Mouse (Mus musculus): ENCODE results near the gene Malrd1.
"Not testable (repeated sequence)": the region's sequence is repeated elsewhere in the genome, so short reads cannot be mapped to it uniquely, and the experiment has no call there.

Malrd1 gene

GRCm38 (mm10) chr2:15526241-15526924 is at the start of gene Malrd1:
Gene Malrd1, plus strand, starts transcription at chr2:15526479.
- no peak for DNase-seq (ENCODE audit: low spot score)

GRCm38 (mm10) chr2:15538643-15539042 is 12.4 kb downstream of the Malrd1 start:
- DNase-seq (ENCODE audit: low spot score) = no peak

- no peak for DNase-seq (ENCODE audit: low spot score)
Measured at GRCm38 (mm10) chr2:15613327-15613948, 87.2 kb downstream of the Malrd1 start.

- DNase-seq (ENCODE audit: low spot score) = no peak
Measured at GRCm38 (mm10) chr2:15614026-15614425, 87.7 kb downstream of the Malrd1 start.

GRCm38 (mm10) chr2:15635761-15636160 is 109.5 kb downstream of the Malrd1 start:
- DNase-seq (ENCODE audit: low spot score) = no peak

- DNase-seq (ENCODE audit: low spot score) = no peak
Measured at GRCm38 (mm10) chr2:15643864-15644263, 117.6 kb downstream of the Malrd1 start.

- DNase-seq (ENCODE audit: low spot score) = no peak
Measured at GRCm38 (mm10) chr2:15656388-15656787, 130.1 kb downstream of the Malrd1 start.

- no peak for DNase-seq (ENCODE audit: low spot score)
Measured at GRCm38 (mm10) chr2:15702977-15703376, 176.7 kb downstream of the Malrd1 start.

- no peak for DNase-seq (ENCODE audit: low spot score)
Measured at GRCm38 (mm10) chr2:15740945-15741344, 214.7 kb downstream of the Malrd1 start.

- no peak for DNase-seq (ENCODE audit: low spot score)
Measured at GRCm38 (mm10) chr2:15744979-15745688, 218.9 kb downstream of the Malrd1 start.

GRCm38 (mm10) chr2:15784818-15785217 is 258.5 kb downstream of the Malrd1 start:
- no peak for DNase-seq (ENCODE audit: low spot score)

GRCm38 (mm10) chr2:15815724-15816123 is 289.4 kb downstream of the Malrd1 start:
- no peak for DNase-seq (ENCODE audit: low spot score)

GRCm38 (mm10) chr2:15869380-15869779 is 343.1 kb downstream of the Malrd1 start:
- no peak for DNase-seq (ENCODE audit: low spot score)

- DNase-seq (ENCODE audit: low spot score) = no peak
Measured at GRCm38 (mm10) chr2:15893418-15894120, 367.3 kb downstream of the Malrd1 start.

- DNase-seq (ENCODE audit: low spot score) = no peak
Measured at GRCm38 (mm10) chr2:15925432-15925831, 399.2 kb downstream of the Malrd1 start.

- DNase-seq (ENCODE audit: low spot score) = no peak
Measured at GRCm38 (mm10) chr2:15926041-15926440, 399.8 kb downstream of the Malrd1 start.

GRCm38 (mm10) chr2:15931479-15931878 is 405.2 kb downstream of the Malrd1 start:
- DNase-seq (ENCODE audit: low spot score) = no peak

- DNase-seq (ENCODE audit: low spot score) = no peak
Measured at GRCm38 (mm10) chr2:15931924-15932323, 405.6 kb downstream of the Malrd1 start.

- no peak for DNase-seq (ENCODE audit: low spot score)
Measured at GRCm38 (mm10) chr2:15932340-15932739, 406.1 kb downstream of the Malrd1 start.

GRCm38 (mm10) chr2:16002925-16003324 is 476.6 kb downstream of the Malrd1 start:
- no peak for DNase-seq (ENCODE audit: low spot score)

GRCm38 (mm10) chr2:16017046-16017445 is 490.8 kb downstream of the Malrd1 start:
- not testable (repeated sequence) for DNase-seq (ENCODE audit: low spot score)

- not testable (repeated sequence) for DNase-seq (ENCODE audit: low spot score)
Measured at GRCm38 (mm10) chr2:16017719-16018118, 491.4 kb downstream of the Malrd1 start.
